Mouse (Mus musculus) liver, adult (tissue): ENCODE data around the gene Cdh26.

ENCODE experiments used
- GATA4 ChIP-seq: IDR thresholded peaks from 2 replicates; pipeline ENCODE4 v1.6.1; 2014; ENCODE audit warnings: mild to moderate bottlenecking, low read length; ENCODE audit not compliant: insufficient replicate concordance

Cdh26 gene

DNA sequence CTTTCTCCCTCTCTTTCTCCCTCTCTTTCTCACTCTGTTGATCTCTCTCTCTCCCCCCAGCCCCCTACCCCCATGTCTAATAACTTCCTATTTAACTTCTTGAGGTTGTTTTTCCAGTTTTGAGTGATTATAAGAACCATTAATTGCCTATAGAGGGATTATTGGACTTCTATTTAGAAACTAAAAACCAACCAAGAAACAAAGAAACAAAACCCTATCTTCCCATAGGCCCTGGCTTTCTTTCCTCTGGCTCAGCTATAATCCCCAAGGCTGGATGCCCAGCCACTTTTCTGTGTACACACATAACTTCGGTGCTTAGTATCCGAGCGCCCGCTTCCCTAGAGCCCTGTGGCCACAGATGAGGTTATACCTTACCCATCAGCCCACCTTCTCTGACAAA, at the start of gene Cdh26:
TSS of gene Cdh26 (plus strand) at position 301 of the 400 bp plus-strand sequence.
- no peak for TF ChIP-seq GATA4

DNA sequence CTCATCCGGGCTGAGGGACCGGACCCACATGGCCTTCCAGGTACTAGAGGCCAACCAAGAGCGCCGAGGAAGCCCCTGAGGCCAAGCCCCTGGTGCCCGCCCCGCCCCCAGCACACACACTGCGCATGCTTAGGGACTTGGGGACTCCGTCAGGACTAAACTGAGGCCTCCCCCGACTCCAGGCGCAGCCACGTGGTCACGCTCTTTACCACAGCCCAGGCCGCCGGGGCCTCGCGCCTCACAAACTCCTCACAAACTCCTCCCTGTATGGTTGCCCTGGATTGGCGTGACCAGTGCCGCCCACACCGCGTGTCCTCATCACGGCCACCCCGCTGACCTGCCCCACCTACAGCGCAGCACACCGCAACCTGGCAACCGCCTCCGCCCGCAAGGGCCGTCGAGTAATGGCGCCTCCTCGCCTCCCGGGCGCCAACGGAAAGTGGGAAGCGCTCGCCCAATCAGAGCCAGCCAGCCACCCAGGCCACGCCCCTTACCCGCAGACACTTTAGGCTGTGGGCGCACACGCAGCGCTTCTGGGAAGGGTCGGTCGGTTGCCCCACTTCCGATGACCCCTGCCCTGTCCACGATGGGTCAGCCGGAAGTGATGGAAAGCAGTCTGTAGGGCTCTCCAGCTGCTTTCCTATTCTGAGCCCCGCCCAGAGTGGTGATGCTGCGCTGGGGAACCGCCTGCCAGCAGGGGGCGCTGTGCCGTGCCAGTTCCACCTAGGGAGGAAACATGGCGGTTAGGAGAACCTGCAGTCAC, 23.1 kb upstream of the Cdh26 start, which contains the start of gene Sycp2:
TSS of gene Sycp2 (minus strand) at position 633 of the 763 bp plus-strand sequence.
- no peak for TF ChIP-seq GATA4

DNA sequence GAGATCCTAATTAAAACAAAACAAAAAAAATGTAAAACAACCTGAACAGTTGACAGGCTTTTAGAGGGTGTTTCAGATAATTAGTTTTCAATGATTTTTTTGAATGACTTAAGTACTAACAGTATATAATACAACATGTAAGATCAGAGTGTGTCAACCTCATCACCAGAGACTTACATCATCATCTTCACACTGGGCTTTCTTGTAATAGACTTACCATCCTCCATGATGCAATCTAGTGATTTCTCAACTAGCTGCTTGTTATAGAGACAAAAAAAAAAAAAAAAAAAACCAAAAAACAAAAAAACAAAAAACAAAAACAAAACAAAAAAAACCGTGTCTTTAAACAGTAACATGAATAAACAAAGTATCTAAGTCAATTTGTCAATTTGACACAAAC, 21.3 kb upstream of the Cdh26 start:
- no peak for TF ChIP-seq GATA4

DNA sequence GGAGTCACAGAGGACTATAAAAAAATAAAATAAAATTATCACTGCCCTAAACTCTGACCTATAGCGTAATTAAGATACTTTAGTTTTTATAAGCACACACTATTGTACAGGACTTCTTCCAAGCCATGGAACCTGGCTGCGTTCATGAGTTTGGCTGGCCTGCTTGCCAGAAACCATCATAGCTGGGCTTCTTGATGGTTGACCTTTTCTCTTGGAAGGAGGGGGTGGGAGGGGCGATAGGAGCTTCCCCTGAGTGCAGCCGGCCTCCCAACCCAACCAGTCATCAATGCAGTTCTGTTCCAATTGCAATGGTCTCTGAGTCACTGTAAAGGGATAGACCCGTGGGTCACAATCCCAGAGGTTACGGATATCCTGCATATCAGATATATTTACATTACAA, 20.0 kb upstream of the Cdh26 start:
- no peak for TF ChIP-seq GATA4

DNA sequence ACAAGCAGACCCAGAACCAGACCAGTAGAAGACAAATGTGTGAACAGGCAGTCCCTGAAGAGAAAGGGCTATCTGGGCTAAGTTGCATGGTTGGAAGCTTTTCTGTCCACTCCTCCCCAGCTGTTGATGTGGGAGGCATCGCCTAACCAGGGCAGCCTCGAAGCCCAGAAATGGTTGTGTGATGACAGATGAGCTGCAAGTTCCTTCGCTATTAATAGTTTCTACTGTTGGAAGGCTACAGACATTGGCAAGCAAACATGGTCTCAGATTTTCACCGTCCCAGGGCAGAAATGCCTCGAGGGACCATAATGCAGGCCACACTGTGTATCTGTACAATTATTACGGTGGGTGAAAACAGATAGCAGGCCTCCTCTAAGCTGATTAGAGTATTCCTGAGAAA, 17.7 kb upstream of the Cdh26 start:
- TF ChIP-seq GATA4, result no peak

DNA sequence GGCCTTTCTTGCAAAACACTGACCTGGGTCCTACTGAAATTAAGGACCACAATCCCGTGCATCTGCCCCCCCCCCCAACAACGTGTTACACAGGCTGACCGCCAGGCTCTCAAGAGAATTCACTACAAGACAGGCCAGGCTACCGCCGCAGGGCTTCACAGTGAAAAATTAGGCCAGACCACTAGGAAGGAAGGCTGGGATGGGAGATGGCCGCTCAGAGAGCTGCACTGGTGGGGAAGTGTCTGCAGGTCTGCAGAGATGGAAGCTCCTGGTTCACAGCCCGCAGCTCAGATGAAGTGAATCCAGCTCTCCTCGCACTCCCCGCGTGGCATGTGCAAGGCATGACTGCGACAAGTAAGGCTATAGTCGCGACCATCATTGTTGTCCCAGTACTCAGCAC, 17.2 kb upstream of the Cdh26 start:
- TF ChIP-seq GATA4, result no peak

DNA sequence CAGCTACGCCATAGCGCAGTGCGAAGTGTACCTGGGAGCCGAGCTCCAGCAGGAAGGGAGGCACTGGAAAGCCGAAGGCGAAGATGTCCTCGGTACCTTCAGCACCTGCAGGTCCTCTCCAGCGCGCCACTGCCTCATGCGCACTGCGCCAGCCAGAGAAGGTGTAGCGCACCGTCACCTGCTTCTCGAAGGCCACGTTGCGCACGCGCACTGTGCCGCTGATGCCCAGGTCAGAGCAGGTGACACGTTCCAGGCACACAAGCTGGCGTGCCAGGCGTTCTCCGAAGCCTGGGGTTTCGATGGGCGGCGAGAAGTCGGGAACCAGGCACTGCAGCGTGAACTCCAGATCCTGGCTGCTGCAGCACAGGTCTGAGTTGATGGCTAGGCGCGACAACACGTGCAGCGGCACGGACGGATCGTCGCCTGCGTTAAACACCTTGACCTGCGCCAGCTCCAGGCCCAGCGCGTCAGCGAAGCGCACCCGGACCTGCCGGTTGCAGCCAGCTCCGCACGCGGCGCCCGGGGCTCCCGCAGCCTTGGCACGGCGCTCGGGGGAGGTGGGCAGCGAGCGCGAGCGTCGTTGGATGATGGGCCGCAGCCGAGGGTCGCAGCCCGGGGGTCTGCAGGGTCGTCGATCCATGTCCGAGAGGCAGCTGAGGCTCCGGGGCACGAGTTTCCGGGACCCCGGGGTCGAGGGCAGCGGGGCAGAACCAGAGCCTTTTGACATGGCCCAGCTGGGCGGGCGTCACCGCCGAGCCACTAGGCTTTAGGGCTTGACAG, 16.7 kb upstream of the Cdh26 start:
- no peak for TF ChIP-seq GATA4

DNA sequence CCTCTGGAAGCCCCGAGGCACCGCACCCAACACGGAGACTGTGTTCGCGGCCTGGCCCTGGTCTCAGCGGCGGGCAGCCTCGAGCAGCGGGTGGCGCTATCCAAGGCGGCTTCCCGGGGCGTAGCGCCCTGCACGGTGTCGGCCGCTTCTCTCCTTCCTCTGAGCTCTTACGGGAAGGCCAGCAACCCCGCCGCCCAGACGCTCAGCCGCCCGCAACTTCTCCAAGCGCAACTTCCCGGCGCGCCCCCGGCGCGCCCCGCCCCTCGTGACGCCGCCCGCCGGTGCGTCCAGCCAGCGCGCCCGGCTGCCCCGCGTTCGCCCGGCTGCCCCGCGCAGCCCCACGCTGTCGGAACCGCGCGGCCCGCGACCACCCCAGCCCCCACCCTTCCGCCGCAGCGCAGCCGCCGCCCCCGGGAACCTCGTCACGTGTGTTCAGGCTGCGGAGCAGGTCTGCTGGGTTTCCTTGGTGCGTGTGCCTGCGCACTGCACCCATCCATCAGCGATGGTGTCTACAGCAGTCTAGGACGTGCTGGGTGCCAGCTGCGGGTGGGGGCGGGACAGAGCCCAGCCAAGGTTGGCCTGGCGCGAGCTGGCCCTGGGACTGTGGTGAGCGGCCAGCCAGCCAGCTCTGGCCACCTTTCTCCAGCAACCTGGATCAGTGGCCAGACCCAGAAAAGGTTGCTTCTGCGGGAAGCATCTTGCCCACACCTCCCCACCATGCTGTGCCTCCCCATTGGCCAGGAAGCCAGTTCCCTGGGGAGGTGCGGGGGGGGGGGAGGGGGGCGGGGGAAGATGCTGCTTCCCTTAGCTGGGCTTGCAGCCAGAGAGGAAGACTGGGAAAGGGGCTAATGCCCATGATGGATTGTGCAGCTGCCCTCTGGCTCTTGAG, 15.8 kb upstream of the Cdh26 start, which contains the start of the genes Ppp1r3d and Fam217b:
TSS of gene Ppp1r3d (minus strand) at position 212 of the 889 bp plus-strand sequence.
TSS of gene Fam217b (plus strand) at position 264 of the 889 bp plus-strand sequence.
- no peak for TF ChIP-seq GATA4

DNA sequence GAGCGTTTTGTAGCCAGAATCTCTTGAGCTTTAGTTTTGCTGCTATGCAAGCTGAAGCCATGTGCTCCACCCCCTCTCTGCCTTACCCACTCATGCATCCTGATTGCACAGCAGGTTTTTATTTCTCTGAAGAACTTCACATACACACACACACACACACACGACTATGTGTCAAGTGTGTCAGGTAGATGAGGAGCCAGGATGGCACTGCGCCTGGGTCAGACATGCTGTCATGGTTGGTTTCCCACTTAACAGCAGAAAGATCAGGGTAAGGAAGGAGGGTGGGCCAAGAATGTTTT, 15.2 kb upstream of the Cdh26 start:
- TF ChIP-seq GATA4, result no peak

DNA sequence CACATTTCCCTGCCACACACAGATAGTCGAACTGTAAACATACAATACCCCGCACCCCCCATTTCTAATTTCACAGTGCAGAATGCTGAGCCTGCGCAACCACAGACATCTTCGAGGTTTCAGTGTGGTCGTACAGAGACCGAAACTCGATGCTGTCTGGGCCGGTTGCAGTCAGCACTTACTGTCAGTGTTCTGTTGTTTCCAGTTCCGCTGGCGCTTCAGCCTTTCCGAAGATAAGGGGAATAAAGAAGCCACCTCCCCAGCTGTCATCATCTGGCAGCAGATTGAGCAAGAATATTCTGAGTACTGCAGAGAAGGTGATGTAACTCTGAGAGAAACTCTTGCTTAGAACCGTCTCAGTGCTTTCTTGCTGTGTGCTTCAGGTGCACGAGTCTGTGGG, 13.9 kb upstream of the Cdh26 start:
- TF ChIP-seq GATA4, result no peak

DNA sequence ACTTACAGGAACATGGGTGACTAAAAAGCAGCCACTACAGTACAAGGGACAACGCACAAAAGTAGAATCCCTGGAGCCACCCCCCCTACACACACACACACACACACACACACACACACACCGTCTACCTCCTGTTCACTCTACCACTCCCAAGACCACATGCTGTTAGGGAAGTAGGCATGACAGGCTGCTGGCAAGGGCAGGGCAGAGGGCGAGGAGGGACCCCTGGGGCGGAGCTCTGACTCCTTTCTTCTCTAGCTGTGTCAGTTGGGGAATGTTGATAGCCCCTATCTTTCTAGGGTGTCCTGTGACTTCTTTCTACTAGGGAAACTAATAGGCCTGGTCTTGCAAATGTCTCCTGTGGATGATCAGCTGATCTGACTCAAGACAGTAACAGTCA, 13.4 kb upstream of the Cdh26 start:
- no peak for TF ChIP-seq GATA4

DNA sequence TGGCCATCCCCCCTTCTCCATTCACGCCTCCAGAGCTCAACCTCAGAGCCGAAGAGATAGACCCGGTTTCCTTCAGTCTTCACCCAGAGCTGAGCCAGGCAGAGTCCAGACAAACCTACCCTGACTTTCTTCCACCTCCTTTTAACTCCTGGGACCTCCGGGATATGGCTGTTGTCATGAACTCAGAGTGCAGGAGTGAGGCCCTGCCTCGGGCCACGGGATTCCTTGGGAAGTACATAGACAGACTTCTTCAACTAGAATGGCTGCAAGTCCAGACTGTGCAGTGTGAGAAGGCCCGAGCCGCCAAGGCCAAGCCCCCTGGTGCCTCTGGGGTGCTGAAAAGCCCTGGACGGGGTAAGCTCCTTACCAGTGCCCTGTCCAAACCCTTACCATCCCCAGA, 9.8 kb upstream of the Cdh26 start:
- TF ChIP-seq GATA4, result no peak

DNA sequence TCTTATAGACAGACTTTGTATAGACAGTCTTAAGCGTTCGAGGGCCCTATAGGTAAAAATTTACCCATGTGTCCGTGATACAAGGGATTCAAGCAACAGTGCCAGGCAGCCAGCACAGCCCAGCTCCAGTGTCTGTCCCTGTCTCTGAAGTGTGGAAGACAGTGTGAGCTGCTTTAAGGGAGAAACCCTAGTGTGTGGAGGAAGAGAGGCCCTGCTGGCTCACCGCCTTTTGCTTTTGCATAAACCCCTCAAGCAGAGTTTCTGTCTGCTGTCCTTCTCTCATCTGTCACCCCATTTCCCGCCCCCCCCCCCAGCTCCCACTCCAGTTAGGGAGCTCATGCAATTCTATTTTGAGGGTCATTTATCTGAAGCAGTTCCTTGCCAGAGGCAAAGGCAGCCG, 8.7 kb upstream of the Cdh26 start:
- TF ChIP-seq GATA4, result no peak

DNA sequence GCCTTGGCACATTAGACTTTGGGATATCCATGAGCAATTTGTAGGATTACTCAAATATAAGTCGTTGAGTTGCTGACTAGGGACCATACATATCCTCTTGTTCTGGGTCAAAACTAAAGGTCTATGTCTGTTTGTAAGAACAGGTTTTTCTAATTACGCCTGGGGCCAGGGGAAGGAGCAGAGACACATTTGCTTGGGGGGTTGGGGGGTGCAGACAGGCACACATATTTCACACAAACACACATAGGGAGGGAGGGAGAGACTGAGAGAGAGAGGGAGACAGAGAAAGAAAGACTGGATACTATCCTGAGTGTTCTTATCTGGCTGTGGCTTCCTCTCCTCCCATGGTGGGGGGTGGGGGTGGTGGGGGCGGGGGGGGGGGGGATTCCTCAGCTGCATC, 8.1 kb upstream of the Cdh26 start:
- no peak for TF ChIP-seq GATA4

DNA sequence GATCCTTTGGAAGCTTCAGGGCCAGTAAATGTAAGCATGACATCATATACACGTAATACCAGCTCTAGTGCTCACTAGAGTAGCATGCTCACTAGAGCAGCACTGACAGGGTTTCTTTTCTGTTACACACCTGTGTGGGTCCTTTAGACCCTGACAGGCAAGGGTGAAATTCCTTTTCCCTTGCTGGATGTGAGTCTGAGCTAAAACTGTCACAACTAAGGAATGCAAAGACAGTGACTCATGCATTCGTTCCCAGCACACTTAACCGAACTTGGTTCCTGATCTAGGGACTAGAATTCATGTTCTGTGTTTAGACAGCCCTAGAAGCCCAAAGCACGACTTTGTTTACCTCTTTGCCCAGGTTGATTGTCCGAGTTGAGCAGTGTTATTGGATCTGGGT, 7.1 kb upstream of the Cdh26 start:
- TF ChIP-seq GATA4, result no peak
